Mouse (Mus musculus) right cerebral cortex, postnatal 25 days (tissue): ENCODE results near the gene Krt86.

Experiments
- DNase-seq: peaks from one replicate; pipeline ENCODE4 v3.0.0; 2022

Gene Krt86

DNA sequence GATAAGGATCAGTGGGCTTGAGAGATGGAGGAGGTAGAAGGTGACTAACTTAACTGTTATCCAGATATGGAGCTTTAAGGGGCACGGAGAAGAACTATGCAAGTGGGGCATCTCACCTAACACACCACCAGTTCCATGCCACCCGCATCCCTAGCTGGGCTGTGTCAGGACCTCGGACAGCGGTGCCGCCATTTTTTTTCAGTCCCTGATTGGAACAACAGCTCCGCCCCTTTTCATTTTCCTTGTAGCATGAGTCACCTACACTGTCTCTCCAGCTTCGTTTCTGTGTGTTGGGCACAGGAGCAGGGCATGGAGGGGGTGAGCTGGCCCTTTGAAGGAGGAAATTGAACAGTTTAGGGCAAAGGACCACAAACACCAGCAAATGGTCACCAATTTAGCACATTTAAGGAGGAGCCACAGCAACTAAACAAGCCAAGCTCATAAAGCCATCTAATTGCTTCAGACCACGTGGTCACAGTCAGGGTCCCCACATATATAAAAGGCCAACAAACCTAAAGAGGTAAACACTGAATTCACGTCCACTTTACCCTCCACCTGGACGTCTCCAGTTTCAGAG lies at the start of gene Krt86:
Krt86 (plus strand) TSS at position 527 of the 577 bp plus-strand sequence.
- DNase-seq: no peak

DNA sequence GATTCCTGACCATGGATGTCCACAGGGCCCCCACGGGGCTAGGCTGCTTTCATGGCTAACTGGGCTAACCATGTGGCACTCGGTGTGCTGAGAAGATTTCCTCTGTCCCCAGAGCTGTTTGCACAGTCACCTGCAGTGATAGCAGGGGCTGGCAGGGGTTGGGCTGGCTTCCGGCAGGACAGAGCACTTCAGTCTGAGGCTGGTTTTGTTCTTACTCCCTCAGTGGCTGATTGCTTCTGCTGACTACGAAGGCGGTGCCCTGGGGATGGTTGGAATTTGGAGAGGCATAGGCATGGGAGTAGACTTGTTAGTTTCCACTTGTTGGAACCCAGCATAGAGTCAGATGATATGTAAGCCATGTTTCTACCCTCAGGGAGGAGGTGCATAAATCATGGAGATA lies 48.4 kb upstream of the Krt86 start:
- DNase-seq: no peak

DNA sequence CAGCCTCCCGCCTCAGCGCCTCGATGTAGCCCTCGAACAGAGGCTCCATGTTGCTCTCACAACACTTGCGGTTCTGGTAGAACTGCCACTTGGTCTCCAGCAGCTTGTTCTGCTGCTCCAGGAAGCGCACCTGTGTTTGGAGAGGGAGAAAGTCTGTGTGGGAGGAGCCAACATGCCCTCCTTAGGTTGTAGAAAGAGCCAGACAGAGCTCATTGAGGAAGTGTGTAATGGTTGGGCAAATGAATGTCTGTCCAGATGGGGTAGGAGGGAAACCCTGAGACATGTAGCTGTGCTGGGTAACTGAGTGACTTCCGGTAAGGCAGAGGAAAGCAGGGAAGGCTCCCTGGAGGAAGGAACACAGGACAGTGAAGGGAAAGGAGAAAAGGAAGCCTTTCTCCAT lies 36.7 kb upstream of the Krt86 start:
- no peak for DNase-seq

DNA sequence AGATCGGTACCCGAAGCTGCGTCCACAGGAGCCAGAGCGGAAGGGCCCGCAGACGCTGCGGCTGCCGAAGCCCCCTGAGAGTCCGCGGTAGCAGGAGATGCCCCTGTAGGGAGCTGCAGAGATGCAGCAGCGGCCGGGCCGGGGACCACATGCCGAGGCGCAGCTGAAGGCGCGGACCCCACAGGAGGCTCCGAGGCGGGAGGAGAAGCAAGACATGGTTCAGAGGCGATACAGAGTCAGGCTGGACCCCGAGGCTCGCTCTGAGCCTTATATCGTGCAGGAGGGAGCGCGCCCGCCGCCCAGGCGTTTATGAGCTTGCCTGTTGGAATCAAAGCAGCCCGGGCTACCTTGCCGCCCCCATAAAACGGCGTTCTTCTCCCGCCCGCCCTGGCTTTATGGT lies 34.7 kb upstream of the Krt86 start, which contains the start of gene Krt87:
Krt87 (minus strand) TSS at position 250 of the 400 bp plus-strand sequence.
- no peak for DNase-seq

DNA sequence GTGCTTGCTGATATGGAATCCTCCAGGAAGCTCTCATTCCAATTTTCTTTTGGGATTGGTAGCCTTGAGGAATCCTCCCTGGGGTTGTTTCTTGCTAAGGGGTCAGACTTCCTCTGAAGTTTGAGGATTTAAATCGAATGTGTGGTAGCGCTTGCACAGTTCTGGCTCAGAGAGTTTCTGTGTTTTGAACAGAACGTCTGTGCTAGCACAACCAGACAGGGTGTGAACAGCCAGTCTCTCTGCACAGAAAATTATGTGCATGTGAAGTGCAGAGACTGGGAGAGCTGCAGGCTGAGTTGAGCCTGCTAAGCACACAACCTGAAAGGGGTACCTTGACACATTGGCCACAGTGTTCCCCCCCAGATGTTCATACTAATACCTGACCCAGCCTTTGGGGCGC lies 32.4 kb upstream of the Krt86 start:
- no peak for DNase-seq

DNA sequence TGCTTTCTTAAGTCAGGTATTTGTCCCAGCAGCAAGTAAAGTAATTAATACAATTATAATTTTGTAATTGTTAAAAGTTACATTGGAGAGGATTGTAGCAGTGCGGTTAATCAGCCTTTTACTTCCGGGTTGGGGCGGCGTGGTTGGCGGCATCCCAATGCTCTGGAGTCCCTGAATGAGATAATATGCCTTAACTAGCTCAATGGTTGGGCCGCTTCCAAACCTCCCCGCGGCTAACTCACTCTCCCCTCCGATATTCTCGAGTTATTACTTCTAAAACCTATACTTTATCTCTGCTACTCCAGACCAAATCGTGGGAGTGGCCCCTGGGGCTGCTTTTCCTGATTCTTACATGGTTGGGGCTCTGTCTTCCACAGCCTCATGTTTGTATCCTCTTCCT lies 26.7 kb upstream of the Krt86 start:
- no peak for DNase-seq

DNA sequence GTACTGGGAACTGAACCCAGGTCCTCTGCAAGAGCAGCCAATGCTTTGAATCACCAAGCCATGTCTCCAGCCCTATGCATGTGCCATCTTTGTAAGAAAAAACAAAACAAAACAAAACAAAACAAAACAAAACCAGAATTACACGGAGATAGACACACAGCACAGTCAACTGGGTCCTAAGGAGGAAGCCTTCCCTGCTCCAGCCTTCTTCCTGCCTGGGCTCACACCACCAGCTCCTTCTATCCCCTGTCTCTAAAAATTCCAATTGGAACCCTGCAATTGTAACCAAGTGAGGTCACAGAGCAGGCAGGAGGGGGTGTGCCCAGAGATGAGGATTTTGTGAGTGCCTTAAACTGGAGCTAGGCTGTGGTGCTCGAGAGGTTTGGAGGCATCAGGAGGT lies 25.8 kb upstream of the Krt86 start, which contains the start of gene Krt88:
Krt88 (plus strand) TSS at position 301 of the 400 bp plus-strand sequence.
- no peak for DNase-seq

DNA sequence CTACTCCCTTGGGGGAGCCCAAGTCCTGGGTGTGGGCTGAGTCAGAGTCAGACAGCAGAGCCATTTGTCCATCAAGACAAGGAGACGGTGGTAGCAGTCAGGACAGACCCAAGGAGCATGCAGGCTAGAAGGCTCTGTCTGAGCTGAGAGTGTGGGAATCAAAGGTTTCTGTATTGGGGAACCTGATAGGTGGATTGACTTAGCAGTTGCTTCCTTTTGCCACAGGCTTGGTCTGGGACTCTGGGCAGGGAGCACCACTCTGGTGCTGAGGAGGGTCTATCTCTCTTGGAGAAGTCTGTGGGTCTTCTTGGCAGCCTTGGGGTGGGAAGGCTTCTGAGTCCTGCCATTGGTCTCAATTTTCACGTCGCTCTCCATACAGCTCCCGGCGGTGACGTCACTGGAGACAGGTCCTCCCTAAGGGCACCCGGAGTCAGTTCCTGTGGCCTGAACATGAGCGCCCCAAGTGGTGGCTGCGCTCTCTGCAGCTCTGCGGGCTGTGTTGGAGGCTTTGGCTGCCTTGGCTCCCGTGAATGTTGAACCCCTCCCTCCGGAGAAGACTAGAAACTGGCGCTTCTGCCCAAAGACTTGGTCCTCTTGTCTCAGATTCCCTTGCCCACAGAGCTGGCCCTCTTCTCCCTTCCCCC lies 20.1 kb upstream of the Krt86 start:
- peak; percentile 56 for DNase-seq

DNA sequence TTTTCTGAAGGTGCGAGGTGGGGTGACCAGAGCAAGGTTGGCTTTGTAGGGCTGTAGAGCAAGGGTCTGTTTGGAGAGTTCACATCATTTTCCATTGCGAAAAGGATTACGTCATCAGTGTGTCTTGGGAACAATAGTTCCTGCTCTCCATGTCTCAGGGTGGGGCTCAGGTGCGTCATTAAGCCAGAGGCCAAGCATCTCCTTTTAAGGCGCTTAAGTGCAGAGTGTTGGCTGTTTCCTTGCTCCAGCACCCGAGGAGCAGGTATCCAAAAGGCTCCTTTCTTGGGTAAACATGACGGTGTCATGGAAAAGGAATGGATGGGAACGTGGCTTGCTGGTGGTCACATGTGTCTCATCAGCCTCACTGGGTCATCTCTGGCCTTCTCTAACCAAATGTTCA lies 18.5 kb upstream of the Krt86 start:
- DNase-seq: no peak

DNA sequence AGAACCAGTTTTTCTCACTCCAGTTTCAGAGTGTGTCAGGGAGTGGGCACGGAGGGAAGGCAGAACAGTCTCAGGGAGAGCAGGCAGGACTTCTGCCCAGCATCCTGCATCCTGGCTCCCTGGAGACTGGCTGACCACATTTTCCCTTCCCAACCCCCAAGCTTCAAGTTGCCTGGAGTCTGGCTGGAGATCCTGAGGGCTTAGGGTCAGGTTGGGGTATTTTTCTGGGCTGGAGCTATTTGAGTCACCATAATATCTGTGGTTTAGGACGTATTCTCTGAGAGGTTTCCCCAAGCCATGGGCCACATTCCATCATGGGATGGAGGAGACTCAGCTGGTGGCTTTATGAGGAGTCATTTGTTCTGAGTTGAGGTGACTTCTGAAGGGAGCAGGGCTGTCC lies 18.0 kb upstream of the Krt86 start:
- no peak for DNase-seq

DNA sequence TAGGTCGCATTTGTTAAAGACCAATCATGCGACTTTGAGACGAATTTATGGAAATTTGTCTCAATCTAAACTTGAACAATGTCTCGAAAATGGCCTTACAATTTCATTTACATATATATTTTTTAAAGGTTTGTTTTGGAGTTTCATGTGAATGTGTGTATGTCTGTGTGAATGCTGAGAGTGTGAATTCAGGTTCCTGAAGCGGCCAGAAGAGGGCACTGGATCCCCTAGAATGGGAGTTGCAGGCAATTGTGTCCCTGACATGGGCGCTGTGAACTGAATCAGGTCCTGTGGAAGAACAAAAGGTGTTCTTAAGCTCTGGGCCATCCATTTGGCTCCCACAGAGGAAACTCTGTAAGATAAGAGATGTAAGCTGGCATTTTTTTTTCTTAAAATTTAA lies 17.4 kb upstream of the Krt86 start:
- no peak for DNase-seq

DNA sequence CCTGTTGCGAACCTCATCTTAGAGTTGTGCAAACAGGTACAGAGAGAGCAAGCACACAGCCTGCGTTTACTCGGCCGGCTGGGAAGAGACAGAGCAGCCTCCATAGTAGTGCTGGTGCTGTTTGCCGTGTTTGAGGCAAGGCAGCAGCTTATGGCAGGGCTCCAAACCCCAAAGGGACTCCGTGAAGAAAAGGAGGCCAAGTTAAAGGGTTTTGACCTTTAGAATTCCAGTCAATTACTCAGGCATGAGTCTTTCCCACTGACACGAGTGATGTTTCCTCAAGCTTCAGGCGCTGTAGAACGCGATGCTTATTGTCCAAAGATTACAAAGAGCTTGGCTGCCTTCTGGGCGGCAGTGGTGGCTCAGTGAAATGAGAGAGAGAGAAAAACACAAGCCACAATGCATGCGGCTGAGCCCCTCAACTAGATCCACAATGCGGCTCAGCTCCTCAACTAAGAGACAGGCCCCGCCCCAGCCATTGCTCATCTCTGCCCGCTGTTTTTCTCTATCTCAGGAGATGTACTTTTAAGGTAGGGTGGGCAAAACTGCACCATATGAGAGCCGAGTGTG lies 14.8 kb upstream of the Krt86 start:
- no peak for DNase-seq

DNA sequence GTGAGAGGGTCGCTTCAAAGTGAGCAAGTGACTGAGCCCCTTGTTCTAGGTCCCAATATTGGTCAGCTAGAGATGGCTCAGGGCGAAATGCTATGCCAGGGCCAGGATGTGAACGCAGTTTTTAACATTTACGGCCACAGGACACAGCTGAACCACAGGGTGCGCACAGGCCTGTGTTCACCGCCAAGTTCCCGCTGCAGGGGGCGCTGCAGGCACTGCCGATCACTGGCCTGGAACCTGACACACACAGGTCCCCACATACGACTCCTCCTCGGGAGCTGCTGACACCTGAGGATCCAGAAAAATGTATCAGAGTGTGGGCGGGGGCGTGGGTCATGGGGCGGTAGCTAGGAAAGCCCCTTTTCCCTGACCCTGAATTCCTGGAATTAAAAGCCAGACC lies 14.0 kb upstream of the Krt86 start:
- no peak for DNase-seq

DNA sequence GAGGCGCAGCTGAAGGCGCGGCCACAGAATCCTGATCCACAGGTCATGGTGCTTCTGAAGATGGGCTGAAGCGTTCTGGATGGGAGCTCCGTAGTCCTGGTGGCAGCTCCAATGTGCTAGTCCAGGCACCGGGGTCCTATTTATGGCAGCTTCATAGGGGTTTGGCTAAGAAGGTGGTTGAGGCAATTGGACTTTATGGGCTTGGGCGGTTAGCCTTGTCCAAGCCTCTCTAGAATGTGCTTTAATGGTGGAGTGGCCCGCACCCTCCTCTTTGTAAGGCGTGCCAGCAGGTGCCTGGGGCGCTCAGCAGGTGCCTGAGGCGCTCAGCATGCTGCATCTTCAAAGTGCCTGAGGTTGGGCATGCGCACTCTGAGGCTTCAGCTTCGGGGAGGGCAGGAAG lies 9.6 kb upstream of the Krt86 start, which contains the start of gene Krt81:
Krt81 (minus strand) TSS at position 101 of the 400 bp plus-strand sequence.
- no peak for DNase-seq

DNA sequence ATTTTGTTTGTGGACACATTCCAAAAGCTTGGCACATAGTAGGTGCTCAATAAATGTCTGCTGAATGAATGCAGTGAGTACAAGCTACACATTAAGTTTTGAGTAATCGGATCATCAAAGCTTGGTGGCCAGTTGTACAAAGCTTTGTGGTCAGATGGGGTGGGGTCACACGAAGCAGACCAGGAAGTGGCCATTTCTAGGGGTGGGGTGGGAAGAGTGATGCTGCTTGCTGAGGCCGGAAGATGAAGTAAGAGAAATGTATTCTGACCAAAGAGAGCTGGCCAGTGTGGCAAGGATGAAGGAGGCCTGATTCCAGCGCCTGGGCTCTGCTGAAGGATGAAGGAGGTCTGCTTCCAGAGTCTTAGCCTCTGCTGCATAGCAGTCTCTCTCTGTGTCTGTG lies 4.2 kb upstream of the Krt86 start:
- DNase-seq: no peak

DNA sequence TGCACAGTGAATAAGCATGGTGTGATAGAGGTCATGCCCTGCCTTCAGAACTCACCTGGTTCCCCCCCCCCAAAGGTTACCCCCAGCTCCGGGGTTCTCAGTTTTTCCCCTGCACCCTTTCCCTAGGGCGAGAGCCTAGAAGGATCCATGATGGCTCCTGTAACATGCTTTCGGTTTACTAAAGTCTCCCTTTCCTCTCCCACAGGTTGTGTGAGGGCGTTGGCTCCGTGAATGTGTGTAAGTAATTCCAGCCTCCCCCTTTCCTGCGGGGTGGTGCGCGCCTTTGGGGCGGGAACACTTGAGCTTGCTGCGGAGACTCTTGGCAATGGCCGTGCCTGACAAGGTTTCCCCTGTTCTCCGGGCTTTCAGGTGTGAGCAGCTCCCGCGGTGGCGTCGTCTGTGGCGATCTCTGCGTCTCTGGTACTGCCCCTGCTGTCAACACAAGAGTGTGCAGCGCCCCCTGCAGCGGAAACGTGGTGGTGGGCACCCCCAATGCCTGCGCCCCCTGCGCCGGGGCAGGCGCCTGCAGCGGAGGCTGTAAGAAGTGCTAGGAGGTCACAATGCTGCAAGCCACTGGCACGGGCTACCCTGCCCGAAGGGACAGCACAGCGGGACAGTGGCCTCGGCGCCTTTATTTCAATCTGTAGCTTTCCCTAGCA lies 5.9 kb downstream of the Krt86 start:
- DNase-seq: peak; percentile 37

DNA sequence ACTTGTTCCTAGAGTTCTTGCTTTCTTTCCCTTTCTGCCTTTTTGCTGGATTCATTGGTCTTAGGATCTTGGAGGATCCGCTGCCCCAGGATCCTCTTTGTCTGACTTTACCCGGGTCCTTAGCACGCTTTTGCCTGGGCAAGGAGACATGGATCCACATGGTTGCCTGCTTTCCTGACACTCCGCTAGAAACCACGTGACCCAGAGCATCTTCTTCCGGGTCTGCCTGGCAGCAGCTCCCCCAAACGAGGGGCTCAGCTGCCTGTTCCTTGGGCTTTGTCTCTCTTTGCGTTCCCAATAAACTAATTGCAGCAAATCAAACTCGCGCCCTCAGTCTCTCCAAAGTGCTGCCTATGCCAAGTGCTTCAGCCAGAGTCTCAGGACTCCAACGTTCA lies 6.4 kb downstream of the Krt86 start:
- DNase-seq: no peak

DNA sequence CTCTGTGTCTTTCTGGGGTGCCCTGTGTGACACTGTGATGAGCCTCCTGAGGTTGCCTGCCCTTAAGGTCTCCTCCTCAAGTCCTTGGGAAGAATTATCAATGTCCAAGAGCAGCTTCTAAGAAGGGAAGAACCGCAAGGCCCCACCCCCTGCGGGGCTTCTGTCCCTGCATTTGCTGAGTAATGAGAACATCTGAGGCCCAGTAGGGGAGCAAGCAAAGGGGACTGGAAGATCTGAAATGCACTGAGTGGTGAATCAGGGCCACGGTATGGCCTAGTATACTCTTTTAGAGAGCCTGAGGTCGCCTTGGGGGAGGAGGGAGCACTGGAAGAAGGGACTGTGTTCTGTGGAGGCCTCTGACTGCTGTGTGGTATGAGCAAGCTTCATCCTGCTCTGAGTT lies 8.8 kb downstream of the Krt86 start:
- no peak for DNase-seq

DNA sequence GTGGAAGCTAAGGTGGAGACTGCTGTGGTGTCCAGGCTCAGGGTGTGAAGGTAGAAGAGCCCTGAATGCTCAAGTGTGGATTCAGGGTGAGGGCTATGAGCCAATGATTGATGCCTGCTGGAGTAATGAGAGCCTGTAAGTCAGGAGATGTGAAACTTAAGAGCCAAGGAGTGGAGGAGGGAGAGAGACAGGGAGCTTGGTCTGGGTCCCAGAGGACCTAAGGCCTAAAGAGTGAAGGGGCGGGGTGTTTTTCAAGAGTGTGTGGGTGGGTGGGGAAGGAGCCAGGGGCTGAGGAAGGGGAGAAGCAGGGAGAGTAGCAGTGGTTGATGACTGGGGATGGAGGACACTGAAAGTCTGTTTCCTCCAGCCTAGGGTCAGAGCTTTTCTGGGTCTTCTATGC lies 10.4 kb downstream of the Krt86 start:
- no peak for DNase-seq

DNA sequence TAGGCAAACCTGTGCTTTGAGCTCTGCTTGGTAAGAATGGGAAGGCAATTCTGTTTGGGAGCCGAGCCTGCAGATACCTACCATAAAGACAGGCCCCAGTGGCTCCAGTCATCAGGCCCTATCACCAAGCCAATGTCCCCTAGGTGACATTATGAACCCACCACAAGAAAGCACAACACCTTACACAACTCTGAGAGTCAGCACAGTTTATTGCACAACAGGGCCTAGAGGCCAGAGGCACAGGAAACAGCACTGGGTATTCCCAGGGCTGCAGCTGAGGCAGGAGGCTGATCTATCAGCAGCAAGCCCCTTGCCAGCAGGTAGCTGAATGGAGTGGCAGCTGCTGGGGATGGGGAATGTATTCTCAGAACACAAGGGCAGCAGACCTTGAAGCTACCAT lies 11.7 kb downstream of the Krt86 start:
- no peak for DNase-seq

DNA sequence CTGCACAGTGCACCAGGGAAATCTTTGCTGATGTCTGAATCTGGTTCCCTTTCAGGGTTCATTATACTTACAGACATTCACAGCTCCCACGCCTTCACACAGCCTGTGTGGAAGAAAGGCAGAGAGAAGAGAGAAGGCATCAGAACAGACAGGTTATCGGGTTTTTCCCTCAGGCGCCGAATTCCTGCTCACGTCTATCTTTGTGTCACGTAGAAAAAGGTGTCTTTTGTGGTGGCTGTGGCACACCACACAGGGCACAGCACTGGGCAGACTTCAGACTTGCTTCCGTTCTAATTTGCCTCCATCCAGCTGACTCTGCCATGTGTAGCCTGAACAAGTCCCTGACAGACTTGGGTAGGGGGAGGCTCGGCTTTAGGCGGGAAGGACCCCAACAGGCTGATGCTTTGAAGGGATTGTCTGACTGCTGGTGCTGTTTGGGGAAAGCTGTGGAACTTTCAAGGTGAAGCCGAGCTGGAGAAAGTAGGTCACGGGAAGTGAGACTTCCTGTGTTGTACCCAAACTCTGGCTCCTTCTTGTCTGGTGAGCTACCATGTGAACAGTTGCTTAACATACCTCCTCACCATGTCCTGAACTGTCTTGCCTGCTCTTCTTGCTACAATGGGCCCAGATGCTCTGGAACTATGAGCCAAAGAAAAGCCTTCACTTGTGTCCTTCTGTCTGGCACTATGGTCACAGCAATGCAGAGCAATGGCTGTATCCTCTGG lies 12.8 kb downstream of the Krt86 start:
- peak; percentile 15 for DNase-seq

DNA sequence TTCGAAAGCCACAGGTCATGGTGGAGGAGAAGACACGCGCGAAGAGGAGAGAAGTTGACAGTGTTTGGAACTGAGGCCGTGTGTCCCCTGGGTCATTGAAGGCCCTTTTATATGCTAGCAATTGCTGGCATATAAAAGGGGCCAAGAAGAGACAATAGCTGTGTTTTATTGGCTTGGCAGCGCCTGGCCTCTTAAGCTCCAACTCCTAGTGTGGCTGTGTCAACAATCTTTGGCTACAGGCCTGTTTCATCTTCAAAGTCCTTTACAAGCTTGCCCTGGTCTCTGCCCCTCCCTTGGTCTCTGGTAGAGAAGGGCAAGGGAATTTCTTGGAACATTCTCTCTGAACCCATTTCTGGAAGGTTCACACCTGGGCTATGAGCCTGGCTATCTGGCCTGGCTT lies 18.2 kb downstream of the Krt86 start, which contains the start of gene Krt83:
Krt83 (minus strand) TSS at position 82 of the 400 bp plus-strand sequence.
- no peak for DNase-seq

DNA sequence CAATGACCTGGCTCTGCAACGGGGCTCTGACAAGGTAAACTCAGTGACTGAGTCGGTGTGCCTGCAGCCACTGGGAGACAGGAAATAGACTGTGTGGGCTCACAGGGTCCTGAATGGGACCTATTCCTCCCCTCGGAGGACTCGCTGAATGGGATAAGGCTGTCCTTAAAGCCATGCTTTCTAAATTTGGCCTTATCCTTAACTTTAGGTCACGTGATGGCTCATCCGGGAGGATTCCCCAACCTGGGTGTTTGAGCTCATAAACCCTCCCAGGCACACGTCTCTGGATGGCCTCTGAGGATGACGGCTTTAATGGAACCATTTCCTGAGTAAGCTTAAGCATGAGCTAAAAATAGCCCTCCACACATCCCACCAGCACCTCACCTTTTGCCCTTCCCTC lies 19.4 kb downstream of the Krt86 start:
- DNase-seq: no peak
